Mouse (Mus musculus) liver, embryonic 14.5 days (tissue): ENCODE data around the gene Fgf15. TPM values are rescaled to one million over a fixed set of nuclear protein-coding genes. Genes with fewer than 3 reads are reported as not detected.

Source experiments
- ATAC-seq: fragments of 200-750 bp; cut with Nextera tagmentation; 2 replicates; pipeline ENCODE4 v1.8.0; 2017; ENCODE audit warnings: moderate number of reproducible peaks, mild to moderate bottlenecking, moderate library complexity; ENCODE audit not compliant: insufficient read depth
- DNase-seq, 3 experiments: peaks; one replicate each; pipeline ENCODE4 v3.0.0-alpha.2; 2012 to 2013; ENCODE audit warnings: low read depth in 3 of 3, low spot score in 3 of 3
- H3K27ac ChIP-seq: fragments of 300-500 bp; sonication (generic); 2 replicates; pipeline ENCODE4 v1.5.1; 2014; ENCODE audit warnings: moderate library complexity, mild to moderate bottlenecking, control low read depth, inconsistent platforms
- H3K27me3 ChIP-seq: fragments of 300-500 bp; sonication (generic); 2 replicates; pipeline ENCODE4 v1.6.1; 2014; ENCODE audit warnings: mild to moderate bottlenecking, low read length, moderate library complexity; ENCODE audit not compliant: control insufficient read depth, insufficient read depth
- H3K36me3 ChIP-seq: fragments of 300-500 bp; sonication (generic); replicated peaks from 2 replicates; pipeline ENCODE4 v1.6.1; 2014; ENCODE audit warnings: low read depth; ENCODE audit not compliant: control insufficient read depth, insufficient read depth
- H3K4me1 ChIP-seq, 2 experiments: fragments of 200-500 bp in 1 of 2; fragments of 300-500 bp in 1 of 2; sonication (generic) in 1 of 2; replicated peaks; 2 replicates each; pipeline ENCODE4 v1.6.1; 2012 to 2014; ENCODE audit warnings: antibody characterized with exemption in 1 of 2, inconsistent platforms in 1 of 2, low read length in 1 of 2; ENCODE audit not compliant: control insufficient read depth in 2 of 2, insufficient read depth in 2 of 2
- H3K4me2 ChIP-seq: fragments of 300-500 bp; sonication (generic); 2 replicates; pipeline ENCODE4 v1.6.1; 2014; ENCODE audit warnings: low read depth, mild to moderate bottlenecking, control low read depth, moderate library complexity
- H3K4me3 ChIP-seq, 2 experiments: fragments of 200-500 bp in 1 of 2; fragments of 300-500 bp in 1 of 2; sonication (generic) in 1 of 2; 2 replicates each; pipeline ENCODE4 v1.5.1; 2012 to 2014; ENCODE audit warnings: low read depth in 2 of 2, low read length in 2 of 2, mild to moderate bottlenecking in 2 of 2, control low read depth in 1 of 2, inconsistent platforms in 1 of 2, moderate library complexity in 1 of 2; ENCODE audit not compliant: insufficient read depth in 1 of 2
- H3K9ac ChIP-seq: fragments of 300-500 bp; sonication (generic); replicated peaks from 2 replicates; pipeline ENCODE4 v1.6.1; 2014; ENCODE audit warnings: mild to moderate bottlenecking, control low read depth, moderate library complexity
- H3K9me3 ChIP-seq: fragments of 300-500 bp; sonication (generic); 2 replicates; pipeline ENCODE4 v1.6.1; 2016; ENCODE audit warnings: low read length, mixed read lengths; ENCODE audit not compliant: control insufficient read depth
- CTCF ChIP-seq: IDR thresholded peaks from 2 replicates; pipeline ENCODE4 v1.5.1; 2016; ENCODE audit warnings: antibody characterized with exemption, low read depth, control low read depth
- EP300 ChIP-seq: IDR thresholded peaks from 2 replicates; pipeline ENCODE4 v1.6.1; 2016; ENCODE audit warnings: antibody characterized with exemption, low read depth
- WGBS: fragments of 180-500 bp; shearing (Covaris S2); extraction: QIAGEN DNeasy Blood & Tissue Kit; methylation state at CpG from one replicate; pipeline ENCODE4 v1.1.7; 2014; ENCODE audit not compliant: insufficient replicate concordance; 5-methylcytosine and 5-hydroxymethylcytosine counted together
- polyA plus RNA-seq, 2 experiments: library from polyadenylated mRNA; depleted of rRNA in 1 of 2; stranded (reverse) in 1 of 2; unstranded in 1 of 2; fragments of >200 nt; fragmentation: Nextera tagmentation in 1 of 2; extraction: Ambion mirVana in 1 of 2; gene quantifications; 2 replicates each; pipeline versions ENCODE4 v1.2.1 to v1.2.3; 2012 to 2014

Gene Fgf15
- polyA plus RNA-seq, 2 experiments = 0.02 TPM; not detected in 1

GRCm38 (mm10) chr7:144932389-144932937, 36.1 kb downstream of the Fgf15 start:
- no peaks in the 10 kb centered on the region for H3K9me3 ChIP-seq
- ATAC-seq (no peak), DNase-seq (no peak)
- peaks cover 1% of the 10 kb centered on the region for H3K27me3 ChIP-seq
- H3K4me3 ChIP-seq = no peak overlapping the region
- H3K9ac ChIP-seq = no peak overlapping the region
- no peaks in the 10 kb centered on the region for H3K36me3 ChIP-seq
- 43% methylated on average over 18 of the region's 18 CpGs for WGBS
- no peak overlapping the region for H3K4me2 ChIP-seq
- no peak for TF ChIP-seq EP300
- no peak for TF ChIP-seq CTCF
- no peak overlapping the region for H3K27ac ChIP-seq
- H3K4me1 ChIP-seq = no peaks in the 10 kb centered on the region

- Histone ChIP-seq H3K4me1 (no peaks in the 10 kb centered on the region), H3K27ac (no peak overlapping the region), H3K4me3 (no peak overlapping the region), H3K36me3 (no peaks in the 10 kb centered on the region), H3K4me2 (no peak overlapping the region), H3K27me3 (peaks cover 10% of the 10 kb centered on the region), H3K9ac (no peak overlapping the region), H3K9me3 (no peaks in the 10 kb centered on the region)
- no peak for DNase-seq
- WGBS = 60% methylated on average over 3 of the region's 3 CpGs
- no peak for ATAC-seq
- TF ChIP-seq CTCF (no peak), EP300 (no peak)
Measured at GRCm38 (mm10) chr7:144933336-144933735, 37.0 kb downstream of the Fgf15 start.

- H3K4me2 ChIP-seq = no peak overlapping the region
- DNase-seq = no peak
- no peak overlapping the region for H3K4me3 ChIP-seq
- H3K9ac ChIP-seq = no peak overlapping the region
- ATAC-seq = no peak
- TF ChIP-seq CTCF (no peak), EP300 (no peak)
- peaks cover 15% of the 10 kb centered on the region for H3K27me3 ChIP-seq
- H3K36me3 ChIP-seq = no peaks in the 10 kb centered on the region
- H3K27ac ChIP-seq = no peak overlapping the region
- H3K4me1 ChIP-seq = no peaks in the 10 kb centered on the region
- no peaks in the 10 kb centered on the region for H3K9me3 ChIP-seq
- 63% methylated on average over 8 of the region's 8 CpGs for WGBS
Measured at GRCm38 (mm10) chr7:144933796-144934195, 37.5 kb downstream of the Fgf15 start.

- DNase-seq = no peak
- WGBS = 65% methylated on average over 5 of the region's 5 CpGs
- TF ChIP-seq CTCF = no peak
- TF ChIP-seq EP300 = no peak
- H3K9me3 ChIP-seq = no peaks in the 10 kb centered on the region
- no peak overlapping the region for H3K27ac ChIP-seq
- no peaks in the 10 kb centered on the region for H3K4me1 ChIP-seq
- no peak overlapping the region for H3K9ac ChIP-seq
- H3K27me3 ChIP-seq = peaks cover 26% of the 10 kb centered on the region
- no peak overlapping the region for H3K4me2 ChIP-seq
- no peaks in the 10 kb centered on the region for H3K36me3 ChIP-seq
- H3K4me3 ChIP-seq = no peak overlapping the region
- no peak for ATAC-seq
Measured at GRCm38 (mm10) chr7:144934901-144935300, 38.6 kb downstream of the Fgf15 start.

DNA sequence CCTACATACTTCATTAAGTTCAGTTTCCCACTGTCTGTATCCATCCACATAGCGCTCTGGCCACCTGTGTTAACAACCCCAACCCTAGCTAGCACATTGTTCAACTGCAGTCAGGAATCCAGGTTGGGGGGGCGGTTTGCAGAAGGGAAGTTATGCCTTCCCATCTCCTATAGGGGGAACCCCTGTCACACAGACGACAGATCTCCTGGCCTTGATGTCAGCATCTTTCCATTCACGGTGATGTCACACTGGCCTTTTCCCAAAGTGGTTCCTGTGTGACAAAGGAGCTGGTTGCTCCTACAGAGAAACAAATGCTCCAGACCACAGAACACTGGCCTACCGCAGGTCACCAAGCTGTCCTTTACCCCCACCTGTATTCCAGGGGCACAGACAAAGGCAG, 39.2 kb downstream of the Fgf15 start:
- H3K9me3 ChIP-seq = no peaks in the 10 kb centered on the region
- TF ChIP-seq EP300 (no peak), CTCF (peak; percentile 45)
- no peak overlapping the region for H3K4me2 ChIP-seq
- WGBS = 49% methylated on average over 5 of the region's 5 CpGs
- no peak overlapping the region for H3K4me3 ChIP-seq
- ATAC-seq = no peak
- no peak overlapping the region for H3K27ac ChIP-seq
- no peaks in the 10 kb centered on the region for H3K4me1 ChIP-seq
- H3K36me3 ChIP-seq = no peaks in the 10 kb centered on the region
- H3K9ac ChIP-seq = no peak overlapping the region
- H3K27me3 ChIP-seq = peaks cover 32% of the 10 kb centered on the region
- DNase-seq = no peak
